Comparison of ENCODE assay signal across 10 mouse cellular contexts in the genomic region with DNA sequence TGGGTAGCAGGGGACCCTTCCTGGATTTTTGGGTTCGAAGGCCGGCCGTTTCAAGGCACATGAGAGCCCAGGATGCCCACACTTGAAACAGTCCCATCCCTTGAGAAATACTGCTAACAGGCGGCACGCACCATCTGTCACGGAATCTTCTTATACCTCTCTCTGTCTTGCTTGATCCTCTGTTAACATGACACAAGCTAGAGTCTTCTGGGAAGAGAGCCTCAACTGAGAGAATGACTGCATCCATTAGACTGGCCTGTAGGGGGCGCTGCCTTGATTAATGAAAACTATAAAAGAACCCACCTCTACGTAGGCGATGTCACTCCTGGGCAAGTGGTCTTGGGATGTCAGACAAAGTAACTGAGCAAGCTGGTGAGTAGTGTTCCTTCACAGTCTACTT. TPM values are rescaled to one million over a fixed set of nuclear protein-coding genes. Genes with fewer than 3 reads are reported as not detected.
DNase-seq lines count a peak whose midpoint lies in the region; ATAC-seq and TF ChIP-seq lines count a peak whose summit lies in the region.
"Had no signal": no experiment of that assay in that cellular context is flagged by ENCODE, and none has a peak within 500 bp of the region (broad histone marks: within the 10 kb centered on the region; RNA-seq: fewer than 3 reads in every experiment).

No protein-coding gene starts in this region.

- no peak overlapping the region for H3K4me3 ChIP-seq in kidney, postnatal 0 days (replicated peaks; ENCODE audit: low read depth, low read length)
- no peak overlapping the region for H3K4me3 ChIP-seq in kidney, embryonic 15.5 days (replicated peaks)
- no peak overlapping the region for H3K4me3 ChIP-seq in midbrain, embryonic 14.5 days (replicated peaks; ENCODE audit: low read depth, low read length)
- H3K4me3 ChIP-seq: liver, embryonic 15.5 days; myocyte had no signal

- no peak overlapping the region for H3K27ac ChIP-seq in kidney, postnatal 0 days
- no peak overlapping the region for H3K27ac ChIP-seq in kidney, embryonic 15.5 days
- H3K27ac ChIP-seq in midbrain, embryonic 14.5 days (replicated peaks; ENCODE audit: low read depth, low read length) = no peak overlapping the region
- H3K27ac ChIP-seq: liver, embryonic 15.5 days had no signal

- no peak for DNase-seq in kidney, postnatal 0 days (ENCODE audit: low spot score)
- peak; percentile 59 for DNase-seq in CD4-positive, CD25-positive, alpha-beta regulatory T cell, adult 2 months (ENCODE audit: low read depth, low spot score)
- peak; percentile 72 for DNase-seq in ES-CJ7 (ENCODE audit: low read depth, low spot score)
- peak; percentile 63 for DNase-seq in naive thymus-derived CD4-positive, alpha-beta T cell, adult 2 months (ENCODE audit: low read depth)
- DNase-seq in kidney, adult 11 months = no peak
- no peak for DNase-seq in midbrain, embryonic 14.5 days
- DNase-seq: adrenal gland, postnatal 36 days had no signal

- no peak overlapping the region for H3K4me2 ChIP-seq in kidney, postnatal 0 days (ENCODE audit: low read length)
- H3K4me2 ChIP-seq in kidney, embryonic 15.5 days = no peak overlapping the region
- H3K4me2 ChIP-seq in midbrain, embryonic 14.5 days (ENCODE audit: low read length) = no peak overlapping the region
- H3K4me2 ChIP-seq: liver, embryonic 15.5 days had no signal

- H3K9me3 ChIP-seq in kidney, postnatal 0 days (replicated peaks; ENCODE audit: low read length) = no peaks in the 10 kb centered on the region
- H3K9me3 ChIP-seq in kidney, embryonic 15.5 days (replicated peaks) = no peaks in the 10 kb centered on the region
- H3K9me3 ChIP-seq in midbrain, embryonic 14.5 days (ENCODE audit: control insufficient read depth, low read length) = no peaks in the 10 kb centered on the region
- H3K9me3 ChIP-seq: liver, embryonic 15.5 days had no signal

- H3K4me1 ChIP-seq in kidney, postnatal 0 days (replicated peaks; ENCODE audit: insufficient read depth, low read length) = peaks cover 15% of the 10 kb centered on the region
- H3K4me1 ChIP-seq in kidney, embryonic 15.5 days = peaks cover 29% of the 10 kb centered on the region
- no peaks in the 10 kb centered on the region for H3K4me1 ChIP-seq in midbrain, embryonic 14.5 days (ENCODE audit: control insufficient read depth, insufficient read depth, low read length)

- TF ChIP-seq CTCF in kidney, postnatal 0 days (IDR thresholded peaks at IDR 0.05; ENCODE audit: low read depth) = peak; percentile 41; the same call in 1 of the 2 replicates

- 92% methylated on average over 9 of the region's 9 CpGs for WGBS in kidney, postnatal 0 days
- 91% methylated on average over 9 of the region's 9 CpGs for WGBS in kidney, embryonic 15.5 days
- 83% methylated on average over 9 of the region's 9 CpGs for WGBS in midbrain, embryonic 14.5 days

- ATAC-seq in kidney, postnatal 0 days (replicated peaks; ENCODE audit: low FRiP score, low read depth) = no peak
- no peak for ATAC-seq in kidney, embryonic 15.5 days (replicated peaks; ENCODE audit: low FRiP score)
- ATAC-seq in midbrain, embryonic 14.5 days (ENCODE audit: low FRiP score, low TSS enrichment) = no peak

- no peaks in the 10 kb centered on the region for H3K36me3 ChIP-seq in kidney, postnatal 0 days (ENCODE audit: insufficient read depth, low read length)
- 0 out of 2 replicates have a peak, but pooled peaks cover 3% of the 10 kb centered on the region for H3K36me3 ChIP-seq in kidney, embryonic 15.5 days
- no peaks in the 10 kb centered on the region for H3K36me3 ChIP-seq in midbrain, embryonic 14.5 days (ENCODE audit: control insufficient read depth, insufficient read depth, low read length)

- no peak overlapping the region for H3K9ac ChIP-seq in kidney, postnatal 0 days (ENCODE audit: low read depth, low read length)
- no peak overlapping the region for H3K9ac ChIP-seq in kidney, embryonic 15.5 days
- no peak overlapping the region for H3K9ac ChIP-seq in midbrain, embryonic 14.5 days (replicated peaks; ENCODE audit: low read length)
- H3K9ac ChIP-seq: liver, embryonic 15.5 days had no signal

- H3K27me3 ChIP-seq in kidney, postnatal 0 days (ENCODE audit: insufficient read depth, low read length) = no peaks in the 10 kb centered on the region
- H3K27me3 ChIP-seq in kidney, embryonic 15.5 days = no peaks in the 10 kb centered on the region
- H3K27me3 ChIP-seq in midbrain, embryonic 14.5 days (ENCODE audit: control insufficient read depth, insufficient read depth, low read length) = no peaks in the 10 kb centered on the region
- H3K27me3 ChIP-seq: liver, embryonic 15.5 days had no signal

RNA-seq across cellular contexts. Expression of gene Slc7a1, which starts 13.2 kb away (rescaled TPM):
- 12.3 and 12.7 TPM in 2 replicates for polyA plus RNA-seq in kidney, postnatal 0 days (2015; fragmentation: Nextera tagmentation; extraction: Ambion mirVana)
- 21.0 and 21.7 TPM in 2 replicates for polyA plus RNA-seq in kidney, embryonic 15.5 days (2015; fragmentation: Nextera tagmentation; extraction: Ambion mirVana)
- polyA plus RNA-seq in midbrain, embryonic 14.5 days (2014; fragmentation: Nextera tagmentation; extraction: Ambion mirVana) = 38.8 and 46.8 TPM in 2 replicates

Comparison
In these comparisons a context has a peak if more than half of its experiments do, and no peak if none do; other contexts are left out.
1. DNase-seq: peak in CD4-positive, CD25-positive, alpha-beta regulatory T cell, adult 2 months (single experiment), ES-CJ7 (single experiment) and naive thymus-derived CD4-positive, alpha-beta T cell, adult 2 months (single experiment); none in kidney, postnatal 0 days (single experiment), kidney, adult 11 months (single experiment) and midbrain, embryonic 14.5 days (single experiment).